Mouse (Mus musculus) forebrain, embryonic 16.5 days (tissue): ENCODE data around the gene Mt3. TPM values are rescaled to one million over a fixed set of nuclear protein-coding genes. Genes with fewer than 3 reads are reported as not detected.

Experiments used
- ATAC-seq: fragments of 200-750 bp; cut with Nextera tagmentation; 2 replicates; pipeline ENCODE4 v1.8.0; 2017; ENCODE audit warnings: mild to moderate bottlenecking, moderate library complexity
- H3K27ac ChIP-seq: fragments of 300-500 bp; sonication (generic); 2 replicates; pipeline ENCODE4 v1.5.1; 2014; ENCODE audit warnings: low read length, control low read depth
- H3K27me3 ChIP-seq: fragments of 300-500 bp; sonication (generic); replicated peaks from 2 replicates; pipeline ENCODE4 v1.6.1; 2014; ENCODE audit warnings: low read length; ENCODE audit not compliant: control insufficient read depth, insufficient read depth
- H3K36me3 ChIP-seq: fragments of 300-500 bp; sonication (generic); 2 replicates; pipeline ENCODE4 v1.6.1; 2014; ENCODE audit not compliant: control insufficient read depth, insufficient read depth
- H3K4me1 ChIP-seq: fragments of 300-500 bp; sonication (generic); replicated peaks from 2 replicates; pipeline ENCODE4 v1.6.1; 2014; ENCODE audit warnings: low read length; ENCODE audit not compliant: control insufficient read depth, insufficient read depth
- H3K4me2 ChIP-seq: fragments of 300-500 bp; sonication (generic); 2 replicates; pipeline ENCODE4 v1.6.1; 2014; ENCODE audit warnings: mild to moderate bottlenecking, low read length, control low read depth
- H3K4me3 ChIP-seq: fragments of 300-500 bp; sonication (generic); replicated peaks from 2 replicates; pipeline ENCODE4 v1.5.1; 2014; ENCODE audit warnings: mild to moderate bottlenecking, low read length, control low read depth
- H3K9ac ChIP-seq: fragments of 300-500 bp; sonication (generic); replicated peaks from 2 replicates; pipeline ENCODE4 v1.6.1; 2014; ENCODE audit warnings: low read depth, low read length, control low read depth
- H3K9me3 ChIP-seq: fragments of 300-500 bp; sonication (generic); 2 replicates; pipeline ENCODE4 v1.6.1; 2016; ENCODE audit warnings: low read length; ENCODE audit not compliant: control insufficient read depth
- WGBS: fragments of 180-500 bp; shearing (Covaris S2); extraction: QIAGEN DNeasy Blood & Tissue Kit; methylation state at CpG from one replicate; pipeline ENCODE4 v1.1.7; 2014; 5-methylcytosine and 5-hydroxymethylcytosine counted together
- polyA plus RNA-seq: library from polyadenylated mRNA; unstranded; fragments of >200 nt; fragmentation: Nextera tagmentation; extraction: Ambion mirVana; gene quantifications from 2 replicates; pipeline ENCODE4 v1.2.1, GENCODE M21; 2015

Gene Mt3
- polyA plus RNA-seq, result 191 and 212 TPM in 2 replicates

- peak within 1 kb of the TSS; percentile 62 for H3K4me2 ChIP-seq
- H3K4me3 ChIP-seq, result peak within 1 kb of the TSS; percentile 51
- H3K9me3 ChIP-seq, result no peaks in the 10 kb centered on the region
- peak; percentile 88 for ATAC-seq
- 1% methylated on average over 29 of the region's 29 CpGs for WGBS
- H3K27ac ChIP-seq, result peak within 1 kb of the TSS; percentile 38
- no peaks in the 10 kb centered on the region for H3K36me3 ChIP-seq
- no peaks in the 10 kb centered on the region for H3K27me3 ChIP-seq
- peaks cover 19% of the 10 kb centered on the region for H3K4me1 ChIP-seq
- H3K9ac ChIP-seq, result peak within 1 kb of the TSS; percentile 61
Measured at GRCm38 (mm10) chr8:94152513-94153300, at the start of gene Mt3. Mt3 (plus strand) TSS chr8:94152607.

GRCm38 (mm10) chr8:94104146-94104545, 48.3 kb upstream of the Mt3 start:
- Histone ChIP-seq H3K9ac (no peak overlapping the region), H3K9me3 (no peaks in the 10 kb centered on the region), H3K27me3 (no peaks in the 10 kb centered on the region), H3K4me3 (no peak overlapping the region), H3K36me3 (no peaks in the 10 kb centered on the region), H3K4me1 (peaks cover 1% of the 10 kb centered on the region), H3K27ac (no peak overlapping the region), H3K4me2 (no peak overlapping the region)
- WGBS, result 49% methylated on average over 5 of the region's 5 CpGs
- ATAC-seq, result no peak

- no peak for ATAC-seq
- H3K9me3 ChIP-seq, result no peaks in the 10 kb centered on the region
- H3K27me3 ChIP-seq, result no peaks in the 10 kb centered on the region
- no peak overlapping the region for H3K9ac ChIP-seq
- H3K4me1 ChIP-seq, result no peaks in the 10 kb centered on the region
- no peak overlapping the region for H3K4me3 ChIP-seq
- no peaks in the 10 kb centered on the region for H3K36me3 ChIP-seq
- WGBS, result 80% methylated on average over 3 of the region's 3 CpGs
- H3K4me2 ChIP-seq, result no peak overlapping the region
- H3K27ac ChIP-seq, result no peak overlapping the region
Measured at GRCm38 (mm10) chr8:94107871-94108270, 44.5 kb upstream of the Mt3 start.

GRCm38 (mm10) chr8:94109396-94109795, 43.0 kb upstream of the Mt3 start:
- Histone ChIP-seq H3K27ac (no peak overlapping the region), H3K9me3 (no peaks in the 10 kb centered on the region), H3K4me1 (no peaks in the 10 kb centered on the region), H3K27me3 (no peaks in the 10 kb centered on the region), H3K4me3 (no peak overlapping the region), H3K9ac (no peak overlapping the region), H3K4me2 (no peak overlapping the region), H3K36me3 (no peaks in the 10 kb centered on the region)
- no peak for ATAC-seq
- WGBS, result 88% methylated on average over 6 of the region's 6 CpGs

- ATAC-seq, result no peak
- no peaks in the 10 kb centered on the region for H3K27me3 ChIP-seq
- WGBS, result 81% methylated on average over 5 of the region's 5 CpGs
- no peak overlapping the region for H3K9ac ChIP-seq
- H3K4me3 ChIP-seq, result no peak overlapping the region
- H3K4me2 ChIP-seq, result no peak overlapping the region
- no peaks in the 10 kb centered on the region for H3K9me3 ChIP-seq
- no peaks in the 10 kb centered on the region for H3K4me1 ChIP-seq
- no peaks in the 10 kb centered on the region for H3K36me3 ChIP-seq
- no peak overlapping the region for H3K27ac ChIP-seq
Measured at GRCm38 (mm10) chr8:94109835-94110234, 42.6 kb upstream of the Mt3 start.

GRCm38 (mm10) chr8:94110526-94111177, 41.8 kb upstream of the Mt3 start:
- no peak overlapping the region for H3K4me2 ChIP-seq
- no peak overlapping the region for H3K4me3 ChIP-seq
- 61% methylated on average over 6 of the region's 6 CpGs for WGBS
- H3K36me3 ChIP-seq, result no peaks in the 10 kb centered on the region
- H3K27ac ChIP-seq, result no peak overlapping the region
- no peak for ATAC-seq
- H3K4me1 ChIP-seq, result no peaks in the 10 kb centered on the region
- H3K9me3 ChIP-seq, result no peaks in the 10 kb centered on the region
- H3K27me3 ChIP-seq, result no peaks in the 10 kb centered on the region
- no peak overlapping the region for H3K9ac ChIP-seq

- H3K36me3 ChIP-seq, result no peaks in the 10 kb centered on the region
- WGBS, result 50% methylated on average over 1 of the region's 1 CpGs
- no peak for ATAC-seq
- H3K4me3 ChIP-seq, result no peak overlapping the region
- H3K27me3 ChIP-seq, result no peaks in the 10 kb centered on the region
- no peak overlapping the region for H3K27ac ChIP-seq
- H3K4me2 ChIP-seq, result no peak overlapping the region
- H3K9me3 ChIP-seq, result no peaks in the 10 kb centered on the region
- H3K4me1 ChIP-seq, result peaks cover 6% of the 10 kb centered on the region
- H3K9ac ChIP-seq, result no peak overlapping the region
Measured at GRCm38 (mm10) chr8:94113435-94113834, 39.0 kb upstream of the Mt3 start.

GRCm38 (mm10) chr8:94113972-94114371, 38.4 kb upstream of the Mt3 start:
- H3K9ac ChIP-seq, result no peak overlapping the region
- H3K4me3 ChIP-seq, result no peak overlapping the region
- no peaks in the 10 kb centered on the region for H3K9me3 ChIP-seq
- no peaks in the 10 kb centered on the region for H3K36me3 ChIP-seq
- H3K27ac ChIP-seq, result no peak overlapping the region
- no peak overlapping the region for H3K4me2 ChIP-seq
- 83% methylated on average over 2 of the region's 2 CpGs for WGBS
- no peak for ATAC-seq
- no peaks in the 10 kb centered on the region for H3K27me3 ChIP-seq
- H3K4me1 ChIP-seq, result peaks cover 11% of the 10 kb centered on the region

GRCm38 (mm10) chr8:94118776-94119430, 33.5 kb upstream of the Mt3 start:
- no peak overlapping the region for H3K9ac ChIP-seq
- no peak overlapping the region for H3K4me3 ChIP-seq
- H3K4me1 ChIP-seq, result peaks cover 29% of the 10 kb centered on the region
- 1% methylated on average over 6 of the region's 6 CpGs for WGBS
- no peaks in the 10 kb centered on the region for H3K36me3 ChIP-seq
- H3K27ac ChIP-seq, result peak overlapping the region; percentile 92
- no peaks in the 10 kb centered on the region for H3K9me3 ChIP-seq
- peak overlapping the region; percentile 2; the same call in 1 of the 2 replicates for H3K4me2 ChIP-seq
- H3K27me3 ChIP-seq, result no peaks in the 10 kb centered on the region
- peak; percentile 97 for ATAC-seq
